Mouse (Mus musculus) right cerebral cortex, postnatal 4 days (tissue): ENCODE data around the gene Papln.

Source experiments
- DNase-seq: peaks from one replicate; pipeline ENCODE4 v3.0.0-alpha.2; 2022

The Papln gene

DNA sequence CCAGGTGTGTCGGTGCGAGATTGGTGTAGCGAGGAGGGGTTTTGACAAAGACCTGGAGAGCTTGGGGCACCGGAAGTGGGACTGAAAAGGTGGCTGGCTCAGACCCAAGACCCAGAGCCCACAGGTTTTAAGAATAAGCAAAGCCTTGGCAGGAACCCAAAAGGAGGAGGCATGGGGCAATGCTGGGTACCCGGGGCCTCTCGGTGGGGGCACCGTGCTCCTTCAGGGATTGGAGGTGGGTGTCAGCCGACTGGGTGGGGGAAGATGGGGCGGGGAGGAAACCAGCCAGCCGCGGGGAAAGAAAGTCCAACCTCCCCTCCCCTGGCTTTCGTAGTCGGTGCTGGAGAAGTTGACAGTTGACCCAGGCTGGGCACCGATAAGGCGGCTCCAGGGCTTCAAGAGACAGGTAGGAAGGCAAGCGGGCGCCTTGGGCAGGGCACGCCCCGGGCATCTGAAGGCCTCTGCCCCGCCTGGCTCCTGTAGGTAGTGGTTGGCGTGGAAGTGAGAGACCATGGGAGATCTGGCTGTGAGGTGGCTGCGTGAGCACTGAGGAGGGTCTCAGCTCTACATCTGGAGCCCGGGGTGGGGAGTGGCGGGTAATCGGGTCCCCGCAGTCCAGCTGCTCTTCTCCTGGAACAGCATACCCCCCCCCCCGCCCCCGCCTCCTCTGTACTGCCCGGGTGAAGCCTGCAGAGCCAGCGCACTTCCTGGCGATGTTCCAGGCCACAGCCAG is at the start of gene Papln:
Gene Papln (plus strand): TSS at position 324 of the 733 bp plus-strand sequence.
- peak; percentile 46 for DNase-seq

DNA sequence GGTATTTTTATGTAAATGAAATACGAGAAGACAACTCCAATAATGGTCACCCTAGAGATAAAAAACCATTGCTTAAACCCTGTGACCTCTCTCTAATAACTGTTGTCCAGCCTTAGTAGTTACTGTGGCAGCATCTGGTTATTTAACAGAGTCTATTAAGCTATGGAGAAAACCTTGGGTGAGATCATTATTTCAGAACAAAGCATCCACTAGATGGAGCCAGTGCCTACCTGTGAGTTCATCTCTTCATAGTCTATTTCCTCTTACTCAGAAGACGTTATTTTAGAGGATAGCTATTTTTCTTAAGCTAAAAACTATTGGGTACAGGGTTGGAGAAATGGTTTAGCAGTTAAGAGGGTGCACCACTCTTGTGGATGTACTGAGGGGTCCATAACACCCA is 49.7 kb upstream of the Papln start:
- no peak for DNase-seq

DNA sequence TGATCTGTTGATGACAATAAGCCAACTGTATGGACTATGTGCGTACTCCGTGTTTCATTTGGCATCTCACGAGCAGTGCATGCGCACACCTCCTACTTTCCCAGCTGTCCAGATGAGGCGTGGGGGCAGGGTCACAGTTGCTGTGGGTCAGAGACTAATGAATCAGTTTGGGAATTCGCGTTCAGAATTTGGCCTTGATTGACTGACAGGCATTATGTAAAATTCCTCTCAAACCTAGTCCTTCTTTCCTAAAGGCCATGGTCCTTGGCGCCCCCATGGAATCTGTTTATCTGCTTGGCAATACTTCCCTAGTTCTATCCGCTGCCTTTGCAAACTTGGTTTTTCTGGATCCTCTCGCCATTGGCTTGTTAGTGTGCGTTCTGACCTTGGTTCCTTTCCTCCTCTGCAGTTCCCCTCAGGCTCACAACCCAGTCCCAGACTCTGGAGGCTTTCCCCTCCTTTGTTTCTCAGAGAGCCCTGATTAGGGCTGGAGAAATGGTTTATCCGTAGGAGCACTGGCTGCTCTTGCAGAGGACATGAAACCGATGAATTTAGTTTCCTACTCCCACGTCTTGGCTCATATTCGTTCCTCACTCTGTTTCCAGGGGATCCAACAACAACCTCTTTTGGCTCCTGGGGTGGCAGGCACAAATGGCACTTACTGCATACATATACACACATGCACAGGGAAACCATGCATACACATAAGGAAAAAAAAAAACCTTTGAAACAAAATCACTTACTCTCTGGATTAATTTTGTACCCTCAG is 46.8 kb upstream of the Papln start:
- no peak for DNase-seq

DNA sequence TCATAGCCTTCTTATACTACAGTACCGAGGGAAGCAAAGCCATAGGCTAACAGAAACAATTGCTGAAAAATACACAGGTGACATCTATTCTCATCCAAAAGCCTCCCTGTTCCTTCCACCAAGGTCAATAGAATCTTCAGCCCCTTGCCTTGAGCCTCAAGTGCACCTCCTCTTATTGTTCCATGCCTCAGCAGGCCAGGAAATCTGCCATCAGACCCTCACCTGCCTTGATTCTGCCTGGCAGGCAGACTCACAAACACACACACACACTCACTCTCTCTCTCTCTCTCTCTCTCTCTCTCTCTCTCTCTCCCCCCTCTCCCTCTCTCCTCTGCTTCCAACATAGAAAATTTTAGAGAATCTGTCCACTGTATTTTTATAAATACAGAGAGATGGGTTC is 44.0 kb upstream of the Papln start:
- DNase-seq: no peak

DNA sequence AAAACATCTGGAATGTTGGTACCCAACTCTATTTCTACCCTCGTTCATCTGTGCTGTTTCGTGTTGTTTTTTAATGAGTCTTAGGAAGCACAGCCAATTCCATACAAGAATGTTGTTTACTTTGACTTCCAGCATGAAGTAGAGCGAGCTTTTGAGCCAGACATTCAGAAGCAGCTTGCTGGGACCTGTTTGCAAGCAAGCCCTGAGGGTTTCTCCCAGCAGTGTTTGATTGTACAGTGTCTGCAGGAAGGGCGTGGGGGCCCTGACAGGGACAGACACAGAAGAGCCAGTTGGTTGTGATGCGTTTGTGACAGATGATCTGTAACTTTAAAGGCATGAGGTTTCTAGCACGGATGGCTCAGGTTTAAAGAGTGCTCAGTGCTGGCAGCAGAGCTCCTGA is 42.2 kb upstream of the Papln start:
- DNase-seq: no peak

DNA sequence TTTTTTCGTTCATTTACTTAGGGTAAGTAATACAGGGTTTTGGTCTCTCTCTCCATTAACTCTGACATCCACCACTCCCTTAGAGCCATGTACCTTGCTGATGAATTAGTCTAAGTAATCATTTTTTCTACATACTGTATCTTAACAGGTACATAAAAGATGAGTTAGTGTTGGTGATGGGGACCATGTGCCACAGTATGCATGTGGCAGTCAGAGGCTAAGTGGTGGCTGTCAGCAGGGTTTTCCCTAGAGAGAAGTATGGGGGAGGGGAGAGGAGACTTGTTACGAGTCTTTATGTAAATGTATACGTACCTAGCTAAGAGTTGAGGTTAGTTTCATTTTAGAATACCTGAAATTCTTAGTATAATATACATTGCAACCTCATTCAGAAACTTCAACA is 40.4 kb upstream of the Papln start:
- no peak for DNase-seq

DNA sequence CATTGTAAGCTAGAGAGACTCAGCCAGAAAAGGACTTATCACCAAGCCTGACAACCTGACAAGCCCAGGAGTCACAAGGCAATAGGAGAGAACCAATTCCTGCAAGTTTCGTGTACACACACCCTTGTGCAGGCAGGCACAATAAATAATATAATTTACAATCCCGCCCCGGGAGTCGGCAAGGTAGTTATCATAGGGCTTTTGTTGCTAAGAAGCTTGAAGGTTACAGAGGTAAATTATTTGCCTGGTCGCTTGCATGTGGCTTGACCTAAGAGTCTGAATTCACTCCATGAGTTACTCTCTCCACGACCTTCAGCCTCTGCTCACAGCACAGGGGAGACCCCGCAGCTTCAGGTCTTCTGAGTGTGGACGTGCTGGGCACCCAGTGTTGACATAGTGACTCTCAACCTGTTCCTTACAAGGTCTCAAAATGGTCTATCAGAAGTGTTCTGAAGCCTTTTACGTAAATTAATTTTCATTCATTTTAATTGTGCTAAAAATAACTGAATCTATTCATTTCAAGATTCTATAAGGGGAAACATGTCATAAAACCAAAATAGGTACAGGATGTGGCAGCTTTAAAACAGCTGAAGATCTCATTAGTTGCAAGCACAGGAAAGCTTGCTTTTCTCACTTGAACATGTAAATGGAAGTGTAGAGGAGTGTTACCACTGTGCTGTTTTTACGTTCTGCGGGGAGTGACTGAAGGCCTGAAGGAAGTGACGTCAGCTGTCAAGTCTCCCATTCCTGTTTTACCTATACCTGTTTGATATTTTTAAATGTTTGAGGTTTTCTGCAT is 36.7 kb upstream of the Papln start:
- no peak for DNase-seq

DNA sequence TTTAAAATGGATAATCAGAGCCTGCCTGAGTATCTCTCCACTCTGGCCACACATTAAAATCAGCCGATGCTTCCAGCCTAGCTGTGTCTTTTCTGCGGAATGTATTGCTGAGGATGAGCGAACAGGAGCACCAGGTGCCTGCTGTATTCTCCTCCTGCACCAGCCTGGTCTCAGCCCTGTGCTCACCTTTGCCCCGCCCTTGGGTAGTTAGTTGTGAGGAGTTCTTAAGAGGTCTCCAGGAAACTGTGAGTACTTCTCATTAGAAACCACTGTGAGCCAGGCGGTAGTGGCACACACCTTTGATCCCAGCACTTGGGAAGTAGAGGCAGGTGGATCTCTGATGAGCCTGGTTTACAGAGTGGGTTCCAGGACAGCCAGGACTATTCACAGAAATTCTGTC is 31.2 kb upstream of the Papln start:
- DNase-seq: no peak

DNA sequence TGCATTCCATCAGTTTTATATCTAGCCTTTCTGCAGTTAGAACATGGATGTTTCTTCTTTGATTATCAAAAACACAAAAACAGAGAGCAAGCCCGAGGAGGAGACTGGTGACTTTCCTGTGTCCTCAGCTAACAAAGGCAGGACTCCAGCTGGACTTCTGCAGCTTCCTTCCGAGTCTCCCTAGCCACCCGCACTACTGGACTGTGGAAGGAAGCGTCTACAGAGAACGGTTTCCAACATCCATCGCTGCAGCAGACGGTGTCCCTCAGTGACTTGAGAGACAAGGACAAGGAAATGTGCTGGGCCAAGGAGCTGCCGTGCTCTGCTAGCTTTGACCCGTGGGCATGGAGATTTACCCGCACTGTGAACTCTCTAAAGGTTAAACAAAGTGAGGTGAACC is 29.4 kb upstream of the Papln start:
- DNase-seq: no peak

DNA sequence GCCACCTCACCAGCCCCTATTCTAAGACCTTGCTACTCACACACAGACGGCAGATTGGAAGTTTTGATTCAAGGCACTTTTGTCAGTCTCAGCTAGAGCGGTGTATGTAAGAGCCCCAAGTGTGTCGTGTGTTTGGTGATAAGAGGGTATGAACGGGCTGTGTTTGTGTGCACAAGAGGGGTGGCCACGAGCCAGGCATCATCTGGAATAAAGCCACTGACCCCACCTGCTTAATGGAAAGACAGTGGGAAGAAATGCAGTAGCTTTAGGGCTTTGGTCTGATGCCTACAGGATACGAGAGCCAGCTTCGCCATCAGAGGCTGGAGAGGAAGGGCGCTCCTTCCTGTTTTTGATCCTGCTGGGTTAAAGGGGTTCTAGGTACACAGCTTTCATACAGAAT is 27.2 kb upstream of the Papln start:
- DNase-seq: no peak

DNA sequence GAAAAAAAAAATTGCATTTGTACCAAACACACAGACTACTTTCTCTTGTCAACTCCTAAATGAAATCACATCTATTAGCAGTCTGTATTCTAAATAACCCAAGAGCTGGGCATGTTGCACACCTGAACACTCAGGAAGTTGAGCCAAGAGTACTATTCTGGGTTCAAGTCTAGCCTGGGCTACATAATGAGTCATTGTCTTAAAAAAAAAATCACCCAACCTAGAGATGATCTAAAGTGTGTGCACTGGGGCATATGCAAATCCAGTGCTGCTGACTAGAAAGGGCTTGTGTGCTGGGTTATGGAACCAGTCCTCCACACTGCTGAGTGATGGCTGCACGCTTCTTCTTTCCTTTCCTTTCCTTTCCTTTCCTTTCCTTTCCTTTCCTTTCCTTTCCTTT is 24.8 kb upstream of the Papln start:
- DNase-seq: no peak

DNA sequence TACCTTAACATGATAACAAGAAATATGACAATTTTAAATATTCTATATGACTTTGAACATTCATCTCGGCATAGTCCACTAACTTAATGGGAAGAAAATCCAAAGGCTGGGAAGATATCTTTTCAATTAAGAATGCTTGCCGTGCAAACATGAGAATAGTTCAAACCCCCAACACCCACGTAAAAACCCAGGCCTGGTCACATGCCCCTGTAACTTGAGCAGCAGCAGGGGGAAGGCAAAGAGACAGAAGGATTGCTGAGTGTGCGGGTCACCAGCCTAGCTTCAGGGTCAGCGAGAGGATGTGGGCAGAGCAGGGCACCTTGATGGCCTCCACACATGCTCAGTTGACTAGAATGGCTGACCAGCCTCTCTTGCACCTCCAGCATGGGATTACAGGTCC is 21.7 kb upstream of the Papln start:
- no peak for DNase-seq

DNA sequence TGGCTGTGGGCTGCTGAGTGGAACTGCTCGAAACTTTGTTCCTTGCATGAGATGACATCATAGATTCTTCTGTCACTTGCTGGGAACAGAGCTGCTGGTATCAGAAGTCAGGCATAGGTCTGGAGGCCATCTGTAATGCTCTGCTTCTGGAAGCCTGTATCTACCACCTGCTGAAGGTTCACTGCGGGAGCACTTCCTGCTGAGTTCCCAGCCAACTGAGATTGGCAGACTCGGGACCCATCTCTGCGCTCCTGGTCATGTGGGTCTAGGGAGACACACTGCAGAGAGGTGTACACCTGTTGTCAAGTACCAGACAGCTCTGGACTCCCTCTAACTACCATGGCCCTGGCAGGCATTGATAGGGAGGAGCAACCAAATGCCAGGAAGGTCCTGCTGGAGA is 20.6 kb upstream of the Papln start:
- no peak for DNase-seq

DNA sequence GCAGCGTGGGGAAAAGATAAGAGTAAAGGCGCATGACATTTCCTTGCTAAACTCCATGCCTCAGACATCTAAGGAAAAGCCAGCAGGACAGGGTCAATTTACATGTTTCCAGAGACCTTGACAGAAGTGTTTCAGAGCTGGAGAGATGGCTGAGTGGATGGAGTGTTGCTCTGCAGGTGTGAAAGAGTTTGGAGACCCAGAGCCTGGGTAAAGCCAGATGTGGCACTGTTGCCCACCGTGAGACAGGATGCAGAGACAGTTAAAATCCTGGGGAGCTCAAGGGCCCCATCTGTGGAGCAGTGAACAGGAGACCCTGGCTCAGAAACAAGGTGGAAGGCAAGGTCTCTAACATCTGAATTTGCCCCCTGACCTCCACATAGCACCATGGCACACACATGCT is 19.7 kb upstream of the Papln start:
- no peak for DNase-seq

DNA sequence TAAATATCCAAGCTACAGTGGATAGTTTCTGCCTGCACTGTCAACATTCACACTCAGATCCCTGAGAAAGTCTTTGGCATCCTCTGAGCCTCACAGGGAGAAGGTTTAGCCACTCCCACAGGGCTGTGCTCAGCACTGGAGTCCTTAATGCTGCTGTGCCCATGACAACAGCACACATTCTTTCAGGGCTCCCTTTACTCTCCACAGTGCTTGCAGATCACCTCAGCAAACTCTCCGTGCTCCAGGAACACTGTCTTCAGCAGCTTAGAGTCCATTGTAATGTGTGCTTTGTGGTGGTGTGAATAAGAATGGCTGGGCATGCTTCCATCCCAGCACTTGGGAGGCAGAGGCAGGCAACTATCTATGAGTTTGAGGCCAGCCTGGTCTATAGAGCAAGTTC is 14.2 kb upstream of the Papln start:
- no peak for DNase-seq

DNA sequence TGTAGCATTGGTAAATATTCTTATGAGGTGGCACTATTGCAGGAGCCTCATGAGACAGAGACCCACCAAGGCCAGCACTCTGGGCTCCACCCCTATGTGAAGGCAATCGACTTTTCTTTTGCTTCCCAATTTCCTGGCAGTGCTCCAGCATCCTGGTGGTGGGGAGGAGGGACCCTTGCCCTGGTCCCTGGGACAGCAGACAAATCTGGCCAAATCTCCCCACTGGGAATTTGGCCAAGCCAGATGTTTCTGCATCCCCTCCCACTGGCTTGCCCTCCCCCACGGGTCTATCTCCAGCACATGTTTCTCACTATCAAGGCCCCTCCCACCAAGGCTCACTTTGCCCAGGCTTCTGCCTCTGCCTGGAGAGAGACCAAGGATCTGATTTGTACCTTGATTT is 10.9 kb upstream of the Papln start:
- no peak for DNase-seq

DNA sequence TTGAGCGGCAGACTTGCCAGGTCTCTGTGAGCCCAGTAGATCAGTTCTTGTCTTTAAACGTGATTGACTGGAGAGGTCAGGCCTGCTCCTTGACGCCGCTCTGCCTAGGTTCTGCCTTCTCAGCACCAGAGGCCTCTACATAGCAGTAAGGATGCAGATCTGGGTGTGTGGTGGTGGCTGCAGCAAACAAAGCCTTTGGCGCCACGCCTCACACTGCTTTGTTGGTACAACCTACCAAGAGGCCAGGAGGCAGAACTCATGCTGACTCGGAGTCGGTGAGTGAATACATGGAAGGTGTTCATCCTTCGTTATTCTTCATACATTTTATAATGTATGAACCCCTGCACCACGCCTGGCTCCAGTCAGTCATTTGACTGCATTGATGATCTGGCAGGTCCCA is 4.7 kb upstream of the Papln start:
- no peak for DNase-seq

DNA sequence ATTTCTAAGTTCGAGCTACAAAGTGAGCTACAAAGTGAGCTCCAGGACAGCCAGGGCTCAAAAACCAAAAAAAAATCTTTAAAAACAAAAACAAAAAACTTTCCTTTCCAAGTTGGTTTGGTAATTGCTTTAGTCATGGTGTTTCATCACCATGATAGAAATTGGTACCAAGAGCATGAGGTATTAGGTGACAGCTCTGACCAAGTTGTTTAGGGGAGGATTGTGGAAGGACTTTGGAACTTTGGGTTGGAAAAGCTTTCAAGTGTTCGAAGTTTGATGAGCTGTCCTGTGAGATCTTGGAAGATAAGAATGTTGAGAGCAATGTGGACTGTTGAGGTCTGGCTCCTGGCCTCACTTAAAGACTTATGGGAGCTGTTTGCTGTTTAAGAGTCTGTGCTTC is 3.2 kb upstream of the Papln start:
- DNase-seq: no peak

DNA sequence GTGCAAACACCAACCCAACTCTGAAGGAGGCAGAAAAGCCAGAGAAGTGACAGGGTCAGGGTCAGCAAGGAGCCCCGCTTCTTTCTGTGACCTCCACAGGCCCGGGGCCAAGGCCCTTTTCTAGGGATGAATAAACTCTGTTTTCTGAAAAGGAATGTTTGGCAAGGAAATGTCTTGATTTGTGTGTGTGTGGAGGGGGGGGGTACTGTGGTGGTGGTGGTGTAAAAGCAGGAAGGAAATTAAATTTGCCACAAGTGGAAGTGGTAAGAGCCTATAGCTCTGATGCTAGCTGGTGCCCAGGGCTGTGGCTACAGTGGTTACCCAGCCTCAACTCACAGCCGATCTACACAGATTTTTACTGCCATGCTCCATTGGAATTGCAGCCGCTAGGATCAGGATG is 728 bp upstream of the Papln start:
- no peak for DNase-seq

DNA sequence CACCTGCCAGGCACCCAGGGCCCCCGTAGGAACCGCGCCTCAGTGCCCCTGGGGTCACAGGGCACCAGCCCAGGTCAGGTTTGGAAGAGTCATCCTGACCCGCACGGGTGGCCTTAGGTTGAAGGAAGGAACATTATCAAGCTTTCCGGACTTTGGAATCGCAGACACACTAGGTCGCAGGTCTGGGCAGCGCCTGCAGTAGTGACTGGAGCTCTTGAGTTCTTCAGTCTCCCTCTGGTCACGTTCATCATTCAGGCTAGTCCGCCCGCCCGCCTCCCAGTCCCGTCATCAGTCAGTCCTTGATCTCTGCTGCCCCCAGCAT is 571 bp downstream of the Papln start:
- DNase-seq: no peak

DNA sequence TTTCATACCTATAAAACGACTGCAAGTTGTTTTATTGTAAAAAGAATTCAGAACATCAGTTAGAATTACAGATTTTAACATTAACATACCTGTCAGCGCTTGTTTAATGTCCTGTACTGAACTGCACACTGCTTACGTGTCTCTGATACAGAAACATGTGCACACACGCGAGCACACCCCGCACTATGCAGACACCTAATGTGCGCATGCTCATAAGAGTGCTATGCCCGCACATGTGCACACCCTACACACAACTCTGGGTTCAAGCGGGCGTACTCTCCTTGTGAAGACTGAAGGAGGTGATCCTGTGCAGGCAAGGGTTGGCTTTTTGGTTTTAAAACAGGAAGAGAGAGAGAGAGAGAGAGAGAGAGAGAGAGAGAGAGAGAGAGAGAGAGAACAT is 1.1 kb downstream of the Papln start:
- no peak for DNase-seq

DNA sequence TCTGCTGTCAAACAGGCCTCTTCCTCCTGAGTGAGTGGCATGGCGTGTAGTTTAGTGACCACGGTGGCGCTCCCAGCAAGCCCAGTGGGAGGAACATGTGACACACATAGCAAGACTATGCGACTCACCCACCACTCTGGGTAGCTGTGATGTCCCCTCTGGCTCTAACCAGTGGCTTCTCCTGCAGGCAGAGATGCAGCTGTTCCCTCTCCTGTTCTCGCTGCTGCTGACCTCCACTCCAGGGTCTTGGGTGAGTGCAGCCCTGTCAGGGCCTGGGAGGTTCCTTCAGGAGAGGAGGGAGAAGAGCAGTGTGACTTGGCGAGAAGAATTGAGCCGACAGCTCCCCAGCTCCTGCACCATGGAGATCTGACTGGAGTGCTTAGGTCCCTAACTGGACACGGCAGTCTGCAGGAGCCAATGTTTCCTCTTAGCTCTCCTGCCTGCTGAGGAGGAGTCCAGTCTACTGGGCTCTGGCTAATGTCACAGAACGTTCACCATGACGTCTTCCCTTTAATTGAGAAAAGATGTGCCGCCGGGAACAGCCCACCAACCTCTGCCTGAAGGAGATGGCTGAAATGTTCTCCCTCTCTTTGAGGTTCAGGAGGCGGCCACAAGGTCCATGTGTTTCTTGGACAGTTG is 2.6 kb downstream of the Papln start:
- DNase-seq: no peak

DNA sequence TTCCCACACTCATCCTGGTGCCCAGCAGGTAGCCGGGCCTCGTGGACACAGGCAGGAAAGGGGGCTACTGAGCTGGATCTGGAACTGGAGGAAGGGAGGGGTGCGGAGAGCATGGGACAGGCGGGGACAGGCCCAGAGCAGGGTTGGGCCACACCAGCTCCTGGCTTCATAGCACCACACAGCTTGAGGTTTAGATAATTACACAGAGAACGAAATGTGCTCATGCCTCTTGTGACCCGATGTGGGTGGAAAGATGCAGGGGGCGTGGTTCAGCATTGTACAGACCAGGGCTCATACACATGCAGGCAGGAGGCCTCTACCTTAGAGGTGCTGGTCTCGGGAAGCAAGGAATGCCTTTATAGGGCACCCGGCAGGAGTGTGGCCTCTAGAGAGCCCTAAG is 4.4 kb downstream of the Papln start:
- no peak for DNase-seq
